Mouse (Mus musculus) myocyte (in vitro differentiated cells): ENCODE data around the gene Olfr878. TPM values are rescaled to one million over a fixed set of nuclear protein-coding genes. Genes with fewer than 3 reads are reported as not detected.

Source experiments
- H3K27me3 ChIP-seq: one replicate; pipeline ENCODE4 v1.6.1; 2011; ENCODE audit not compliant: control insufficient read depth, insufficient read depth, insufficient read length
- H3K36me3 ChIP-seq: one replicate; pipeline ENCODE4 v1.6.1; 2011; ENCODE audit not compliant: control insufficient read depth, insufficient read depth
- H3K4me2 ChIP-seq: one replicate; pipeline ENCODE4 v1.6.1; 2011; ENCODE audit warnings: low read depth, control low read depth
- H3K4me3 ChIP-seq: one replicate; pipeline ENCODE4 v1.5.1; 2011; ENCODE audit warnings: mild to moderate bottlenecking, control low read depth, moderate library complexity
- H3K79me2 ChIP-seq: one replicate; pipeline ENCODE4 v1.6.1; 2011; ENCODE audit not compliant: control insufficient read depth, insufficient read depth
- H3ac ChIP-seq: one replicate; pipeline ENCODE4 v1.6.1; 2011; ENCODE audit not compliant: control insufficient read depth, insufficient read length
- CEBPB ChIP-seq: IDR thresholded peaks from 2 replicates; pipeline ENCODE4 v1.6.1; 2011; ENCODE audit warnings: mild to moderate bottlenecking, moderate library complexity; ENCODE audit not compliant: poor library complexity, insufficient read depth, severe bottlenecking
- E2F4 ChIP-seq: IDR thresholded peaks from one replicate; pipeline ENCODE4 v1.6.1; 2011; ENCODE audit warnings: mild to moderate bottlenecking, control low read depth, moderate library complexity; ENCODE audit not compliant: insufficient read depth
- MAX ChIP-seq: IDR thresholded peaks from one replicate; pipeline ENCODE4 v1.6.1; 2011; ENCODE audit warnings: low read depth, mild to moderate bottlenecking, control low read depth
- MYOD1 ChIP-seq, 3 experiments: IDR thresholded peaks; one replicate each; pipeline ENCODE4 v1.6.1; 2011; ENCODE audit warnings: control low read depth in 2 of 3, low read depth in 2 of 3, mild to moderate bottlenecking in 2 of 3, moderate library complexity in 1 of 3; ENCODE audit not compliant: insufficient read length in 2 of 3, control insufficient read depth in 1 of 3
- MYOG ChIP-seq, 3 experiments: IDR thresholded peaks; one replicate each; pipeline ENCODE4 v1.6.1; 2011; ENCODE audit warnings: control low read depth in 2 of 3, low read depth in 2 of 3, mild to moderate bottlenecking in 2 of 3; ENCODE audit not compliant: insufficient read length in 2 of 3, control insufficient read depth in 1 of 3, insufficient read depth in 1 of 3
- POLR2A ChIP-seq: IDR thresholded peaks from one replicate; pipeline ENCODE4 v1.6.1; 2011; ENCODE audit warnings: low read depth, mild to moderate bottlenecking, control low read depth, moderate library complexity; ENCODE audit not compliant: insufficient read length
- POLR2AphosphoS2 ChIP-seq: IDR thresholded peaks from one replicate; pipeline ENCODE4 v1.6.1; 2011; ENCODE audit warnings: low read depth, control low read depth; ENCODE audit not compliant: insufficient read length
- REST ChIP-seq: IDR thresholded peaks from one replicate; pipeline ENCODE4 v1.6.1; 2011; ENCODE audit warnings: mild to moderate bottlenecking, control low read depth, moderate library complexity; ENCODE audit not compliant: insufficient read depth, insufficient read length
- SRF ChIP-seq: IDR thresholded peaks from one replicate; pipeline ENCODE4 v1.6.1; 2011; ENCODE audit warnings: low read depth; ENCODE audit not compliant: control insufficient read depth, insufficient read length
- TCF12 ChIP-seq: IDR thresholded peaks from one replicate; pipeline ENCODE4 v1.6.1; 2011; ENCODE audit warnings: mild to moderate bottlenecking, control low read depth; ENCODE audit not compliant: poor library complexity, insufficient read depth, severe bottlenecking
- TCF3 ChIP-seq: IDR thresholded peaks from one replicate; pipeline ENCODE4 v1.6.1; 2011; ENCODE audit warnings: low read depth, control low read depth; ENCODE audit not compliant: insufficient read length
- USF1 ChIP-seq: IDR thresholded peaks from one replicate; pipeline ENCODE4 v1.6.1; 2011; ENCODE audit warnings: low read depth, mild to moderate bottlenecking, control low read depth, moderate library complexity
- polyA plus RNA-seq: library from polyadenylated mRNA; unstranded; fragments of >200 nt; fragmentation: generic; extraction: Trizol; gene quantifications from one replicate; pipeline ENCODE4 v1.2.1, GENCODE M21; 2012; ENCODE audit warnings: missing spikeins

Olfr878 gene
- polyA plus RNA-seq = not detected

- H3K4me2 ChIP-seq = no peak within 1 kb of the TSS
- H3K4me3 ChIP-seq = no peak within 1 kb of the TSS
- no peaks in the 10 kb centered on the region for H3K36me3 ChIP-seq
- no peak within 1 kb of the TSS for H3ac ChIP-seq
- H3K79me2 ChIP-seq = no peaks in the 10 kb centered on the region
- TF ChIP-seq POLR2AphosphoS2 (no peak), CEBPB (no peak), POLR2A (no peak), TCF12 (no peak), MYOG (IDR thresholded peaks at IDR 0.05; ENCODE audit: control insufficient read depth in 1 of 3, insufficient read depth in 1 of 3, insufficient read length in 2 of 3, low read depth in 2 of 3) (no peak), MAX (no peak), MYOD1 (IDR thresholded peaks at IDR 0.05; ENCODE audit: control insufficient read depth in 1 of 3, insufficient read length in 2 of 3, low read depth in 2 of 3) (no peak)
- no peaks in the 10 kb centered on the region for H3K27me3 ChIP-seq
These were observed at the start of gene Olfr878 for GRCm38 (mm10) chr9:37917540-37917939. TSS of gene Olfr878 (plus strand) at chr9:37917840.

- TF ChIP-seq CEBPB (no peak), E2F4 (no peak), MYOD1 (IDR thresholded peaks at IDR 0.05; ENCODE audit: control insufficient read depth in 1 of 3, insufficient read length in 2 of 3, low read depth in 2 of 3) (no peak), POLR2AphosphoS2 (no peak), REST (no peak), MYOG (IDR thresholded peaks at IDR 0.05; ENCODE audit: control insufficient read depth in 1 of 3, insufficient read depth in 1 of 3, insufficient read length in 2 of 3, low read depth in 2 of 3) (no peak)
- Histone ChIP-seq H3K4me3 (no peak overlapping the region), H3ac (no peak overlapping the region), H3K79me2 (no peaks in the 10 kb centered on the region), H3K4me2 (no peak overlapping the region), H3K27me3 (no peaks in the 10 kb centered on the region), H3K36me3 (no peaks in the 10 kb centered on the region)
These were observed 47.4 kb upstream of the Olfr878 start for GRCm38 (mm10) chr9:37870246-37870645.

GRCm38 (mm10) chr9:37871097-37871496 is 46.5 kb upstream of the Olfr878 start:
- H3ac ChIP-seq = no peak overlapping the region
- no peaks in the 10 kb centered on the region for H3K79me2 ChIP-seq
- H3K27me3 ChIP-seq = no peaks in the 10 kb centered on the region
- TF ChIP-seq REST (no peak), POLR2AphosphoS2 (no peak), POLR2A (no peak), MAX (no peak), TCF3 (no peak), MYOG (IDR thresholded peaks at IDR 0.05; ENCODE audit: control insufficient read depth in 1 of 3, insufficient read depth in 1 of 3, insufficient read length in 2 of 3, low read depth in 2 of 3) (no peak), USF1 (no peak), SRF (no peak), E2F4 (no peak), TCF12 (no peak)
- H3K36me3 ChIP-seq = no peaks in the 10 kb centered on the region
- H3K4me3 ChIP-seq = no peak overlapping the region
- no peak overlapping the region for H3K4me2 ChIP-seq

GRCm38 (mm10) chr9:37871536-37871935 is 46.1 kb upstream of the Olfr878 start:
- no peak overlapping the region for H3ac ChIP-seq
- H3K27me3 ChIP-seq = no peaks in the 10 kb centered on the region
- H3K79me2 ChIP-seq = no peaks in the 10 kb centered on the region
- TF ChIP-seq USF1 = no peak
- TF ChIP-seq CEBPB = no peak
- TF ChIP-seq TCF12 = no peak
- TF ChIP-seq E2F4 = no peak
- no peak for TF ChIP-seq MAX
- TF ChIP-seq MYOG (IDR thresholded peaks at IDR 0.05; ENCODE audit: control insufficient read depth in 1 of 3, insufficient read depth in 1 of 3, insufficient read length in 2 of 3, low read depth in 2 of 3) = no peak
- no peak for TF ChIP-seq POLR2A
- TF ChIP-seq POLR2AphosphoS2 = no peak
- no peak for TF ChIP-seq SRF
- TF ChIP-seq TCF3 = no peak
- no peak for TF ChIP-seq MYOD1 (IDR thresholded peaks at IDR 0.05; ENCODE audit: control insufficient read depth in 1 of 3, insufficient read length in 2 of 3, low read depth in 2 of 3)
- TF ChIP-seq REST = no peak
- no peaks in the 10 kb centered on the region for H3K36me3 ChIP-seq
- no peak overlapping the region for H3K4me2 ChIP-seq
- H3K4me3 ChIP-seq = no peak overlapping the region

- H3ac ChIP-seq = no peak overlapping the region
- H3K4me2 ChIP-seq = no peak overlapping the region
- TF ChIP-seq MYOD1 (IDR thresholded peaks at IDR 0.05; ENCODE audit: control insufficient read depth in 1 of 3, insufficient read length in 2 of 3, low read depth in 2 of 3) = no peak
- H3K36me3 ChIP-seq = no peaks in the 10 kb centered on the region
- no peaks in the 10 kb centered on the region for H3K27me3 ChIP-seq
- H3K4me3 ChIP-seq = no peak overlapping the region
- no peaks in the 10 kb centered on the region for H3K79me2 ChIP-seq
These were observed 26.7 kb upstream of the Olfr878 start for GRCm38 (mm10) chr9:37890960-37891359.
